Mouse (Mus musculus): ENCODE measurements around the gene Spata31d1d. TPM values are rescaled to one million over a fixed set of nuclear protein-coding genes. Genes with fewer than 3 reads are reported as not detected.
"Not testable (repeated sequence)": the region's sequence is repeated elsewhere in the genome, so short reads cannot be mapped to it uniquely, and the experiment has no call there.

Gene Spata31d1d
- total RNA-seq, 2 experiments from 2014 or later, result not detected

DNA sequence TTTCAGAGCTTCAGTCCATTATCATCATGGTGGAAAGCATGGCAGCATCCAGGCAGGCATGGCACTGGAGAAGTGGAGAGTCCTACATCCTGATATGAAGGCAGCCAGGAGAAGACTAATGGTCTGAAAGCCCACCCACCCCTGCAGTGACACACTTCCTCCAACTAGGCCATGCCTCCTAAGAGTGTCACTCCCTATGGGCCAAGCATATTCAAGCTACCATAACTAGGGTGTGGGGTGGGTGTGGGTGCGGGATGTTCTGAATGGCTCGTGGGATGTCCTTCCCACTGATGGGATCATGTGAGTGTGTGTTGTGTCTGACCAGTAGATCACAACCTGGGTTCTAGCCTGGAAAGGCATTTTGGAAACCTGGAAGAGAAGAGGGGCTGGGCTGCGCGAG is 2.4 kb upstream of the Spata31d1d start:
- DNase-seq (ENCODE audit: low spot score in 2 of 2), result no peak

GRCm38 (mm10) chr13:59728378-59729093 is 3.0 kb downstream of the Spata31d1d start:
- DNase-seq (ENCODE audit: low spot score in 2 of 2), result peak; percentile 90

DNA sequence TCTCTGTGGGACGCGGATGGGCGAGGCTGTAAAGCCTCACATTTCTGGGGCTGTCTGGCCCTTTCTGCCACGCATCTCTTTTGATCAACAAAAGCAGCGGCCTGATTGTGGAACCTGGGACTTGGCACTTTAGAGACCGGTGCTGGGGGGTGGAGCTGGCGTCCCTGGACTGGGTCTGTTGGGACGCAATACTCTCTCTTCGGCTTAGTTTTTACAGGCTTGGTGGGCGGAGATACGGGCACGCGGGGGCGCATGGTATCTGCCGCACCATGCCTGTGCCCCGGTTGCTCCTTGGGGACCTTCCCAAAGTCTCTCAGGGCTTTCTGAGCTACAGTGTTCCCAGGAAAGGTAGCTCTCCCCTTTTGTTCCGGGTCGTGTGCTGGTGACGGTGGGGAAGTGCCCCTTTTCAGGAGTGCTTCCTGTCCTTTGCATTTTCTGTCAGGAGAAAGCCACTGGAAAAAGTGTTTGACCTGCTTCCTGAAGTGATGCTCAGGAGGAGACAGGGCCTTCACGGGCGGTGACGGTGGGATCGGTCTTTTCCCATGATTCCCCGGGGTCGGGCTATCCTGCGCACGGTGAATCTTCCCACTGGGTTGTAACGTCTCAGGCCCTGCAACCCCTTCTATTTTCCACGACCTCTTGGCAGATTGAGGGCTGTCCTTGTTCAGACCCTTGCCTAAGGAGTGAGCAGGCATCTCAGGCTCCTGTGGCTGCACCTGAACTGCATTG is 5.2 kb downstream of the Spata31d1d start:
- DNase-seq (ENCODE audit: low spot score in 2 of 2), result no peak

DNA sequence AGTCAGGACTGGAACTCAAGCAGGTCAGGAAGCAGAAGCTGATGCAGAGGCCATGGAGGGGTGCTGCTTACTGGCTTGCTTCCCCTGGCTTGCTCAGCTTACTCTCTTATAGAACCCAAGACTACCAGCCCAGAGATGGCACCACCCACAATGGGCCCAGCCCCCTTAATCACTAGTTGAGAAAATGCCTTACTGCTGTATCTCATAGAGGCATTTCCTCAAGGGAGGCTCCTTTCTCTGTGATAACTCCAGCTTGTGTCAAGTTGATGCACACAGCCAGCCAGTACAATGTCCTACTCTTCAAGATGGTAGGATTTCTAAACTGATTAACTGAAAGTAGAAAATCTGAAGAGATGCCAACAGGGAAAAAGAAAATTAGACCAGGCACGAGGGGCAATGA is 9.5 kb downstream of the Spata31d1d start:
- DNase-seq (ENCODE audit: low spot score in 2 of 2), result not testable (repeated sequence)

DNA sequence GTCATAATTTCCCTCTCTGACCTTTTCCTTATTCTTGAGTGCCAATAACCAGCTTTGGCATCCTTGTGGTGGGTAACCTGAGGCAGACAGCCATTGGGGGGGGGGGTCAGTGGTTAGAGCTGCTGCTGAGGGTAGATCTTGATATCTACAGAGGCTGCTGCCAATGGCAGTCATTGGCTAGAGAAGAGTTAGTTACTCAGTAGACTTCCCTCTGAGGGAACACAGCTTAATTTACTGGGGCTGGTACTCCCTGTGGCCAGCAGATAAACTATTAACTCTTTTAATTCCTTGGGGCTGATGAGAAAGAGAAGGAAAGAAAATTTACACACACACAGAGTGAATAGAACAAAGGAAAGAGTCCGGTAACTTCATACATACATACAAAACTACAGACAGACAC is 12.1 kb downstream of the Spata31d1d start:
- DNase-seq (ENCODE audit: low spot score in 2 of 2), result no peak

GRCm38 (mm10) chr13:59718857-59719440 is 12.6 kb downstream of the Spata31d1d start:
- DNase-seq (ENCODE audit: low spot score in 2 of 2), result not testable (repeated sequence)

DNA sequence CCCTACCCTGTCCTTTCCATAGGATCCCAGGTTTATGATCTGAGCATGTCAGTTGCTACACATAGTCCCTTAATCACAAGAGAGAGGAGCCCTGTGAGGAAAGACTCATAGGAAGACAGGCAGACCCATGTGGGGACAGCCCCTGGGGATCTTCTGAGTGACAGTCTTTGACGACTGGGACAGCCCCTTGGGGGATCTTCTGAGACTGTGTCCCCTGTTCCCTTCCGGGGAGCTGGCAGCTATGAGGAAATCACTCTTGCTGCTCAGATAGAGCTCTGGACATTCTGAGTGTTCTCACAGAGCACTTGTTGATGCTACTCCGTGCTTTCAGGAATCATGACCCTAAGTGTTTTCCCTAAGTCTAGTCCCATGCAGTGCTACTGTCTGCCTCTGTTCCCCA is 17.8 kb downstream of the Spata31d1d start:
- no peak for DNase-seq (ENCODE audit: low spot score in 2 of 2)

GRCm38 (mm10) chr13:59711984-59712383 is 19.6 kb downstream of the Spata31d1d start, which contains the start of gene Spata31d1b:
Spata31d1b (plus strand) TSS chr13:59712284.
- DNase-seq (ENCODE audit: low spot score in 2 of 2), result not testable (repeated sequence)

DNA sequence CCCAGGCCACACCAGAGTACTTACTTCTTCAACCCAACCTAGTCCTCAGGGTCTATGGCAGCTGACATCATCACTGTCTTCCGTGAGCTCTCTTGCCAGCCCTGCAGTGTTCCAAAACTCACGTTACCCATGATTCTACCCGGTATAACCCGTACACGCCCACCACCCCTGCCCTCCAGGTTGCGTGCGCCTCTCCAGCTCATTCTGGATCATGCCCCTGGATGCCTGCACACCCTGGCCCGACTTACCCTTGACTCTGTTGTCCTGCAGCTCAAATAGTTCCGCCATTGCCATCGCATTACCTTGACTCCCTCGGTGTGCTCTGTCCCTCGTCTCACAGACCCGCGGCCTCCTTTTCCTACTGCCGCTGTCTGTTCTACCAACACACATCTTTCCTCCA is 21.3 kb downstream of the Spata31d1d start, which contains the start of gene Spata31d1a:
Spata31d1a (minus strand) TSS at position 101 of the 400 bp plus-strand sequence.
- no peak for DNase-seq (ENCODE audit: low spot score in 2 of 2)

DNA sequence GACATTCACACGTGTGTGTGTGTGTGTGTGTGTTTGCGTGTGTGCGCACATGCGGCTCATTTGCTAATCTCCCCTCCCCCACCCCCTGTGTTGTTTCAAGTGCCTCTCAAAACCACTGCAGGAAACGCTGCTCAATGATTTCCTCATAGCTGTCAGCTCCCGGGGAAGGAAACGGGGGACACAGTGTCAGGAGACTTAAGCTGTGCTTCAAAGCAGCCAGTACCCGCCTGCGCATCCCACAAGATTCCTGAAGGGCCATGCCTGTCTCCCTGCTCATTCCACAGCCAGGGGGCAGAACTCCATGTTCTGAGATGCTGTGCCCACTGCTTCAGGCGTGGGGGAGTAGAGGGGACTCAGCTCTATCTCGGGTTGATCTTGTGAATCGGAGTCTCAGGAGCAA is 27.0 kb downstream of the Spata31d1d start:
- DNase-seq (ENCODE audit: low spot score in 2 of 2), result peak; percentile 32 to 35

- no peak for DNase-seq (ENCODE audit: low spot score in 2 of 2)
These were observed 28.0 kb downstream of the Spata31d1d start for GRCm38 (mm10) chr13:59703514-59703913.

DNA sequence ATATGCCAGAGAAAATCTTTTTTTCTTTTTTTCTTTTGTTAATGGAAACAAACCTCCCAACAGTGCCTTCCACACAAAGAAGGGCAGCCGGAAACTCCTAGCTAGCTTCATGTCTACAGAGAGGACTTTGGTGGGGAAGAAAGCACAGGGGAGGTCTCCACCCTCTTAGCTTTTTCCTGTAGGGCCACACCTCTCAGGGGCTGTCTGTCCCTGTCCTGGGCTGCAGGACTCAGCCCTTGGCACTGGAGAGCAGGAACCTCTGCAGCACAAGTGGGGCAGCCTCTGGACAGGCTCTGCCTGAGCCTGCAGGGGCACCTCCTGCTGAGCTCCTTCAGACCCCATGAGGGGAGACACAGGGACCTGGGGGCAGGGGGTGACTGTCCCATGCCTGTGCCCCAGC is 31.4 kb downstream of the Spata31d1d start:
- not testable (repeated sequence) for DNase-seq (ENCODE audit: low spot score in 2 of 2)

- DNase-seq (ENCODE audit: low spot score in 2 of 2), result no peak
These were observed 32.4 kb downstream of the Spata31d1d start for GRCm38 (mm10) chr13:59699131-59699530.

DNA sequence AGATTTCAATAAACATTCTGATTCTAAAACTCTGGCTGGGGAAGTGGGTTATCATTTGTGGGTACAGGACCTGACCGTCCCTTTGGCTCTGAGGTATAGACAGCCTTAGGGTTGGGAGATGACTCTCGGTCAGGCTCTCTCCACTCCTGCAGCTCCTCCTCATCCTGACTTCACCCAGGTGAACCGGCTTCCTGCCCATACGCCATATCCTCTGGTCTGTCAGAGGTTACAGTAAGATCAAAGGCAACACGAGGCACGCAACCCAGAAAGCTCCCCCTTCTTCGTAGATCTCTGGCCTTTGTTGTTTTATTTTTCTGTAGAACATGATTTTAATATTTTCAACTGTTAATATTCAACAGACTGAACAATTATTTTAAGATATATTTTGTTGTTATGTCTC is 35.8 kb downstream of the Spata31d1d start:
- no peak for DNase-seq (ENCODE audit: low spot score in 2 of 2)

GRCm38 (mm10) chr13:59694008-59694407 is 37.5 kb downstream of the Spata31d1d start, which contains the start of gene 4921517D22Rik:
4921517D22Rik (minus strand) TSS chr13:59694108.
- no peak for DNase-seq (ENCODE audit: low spot score in 2 of 2)

DNA sequence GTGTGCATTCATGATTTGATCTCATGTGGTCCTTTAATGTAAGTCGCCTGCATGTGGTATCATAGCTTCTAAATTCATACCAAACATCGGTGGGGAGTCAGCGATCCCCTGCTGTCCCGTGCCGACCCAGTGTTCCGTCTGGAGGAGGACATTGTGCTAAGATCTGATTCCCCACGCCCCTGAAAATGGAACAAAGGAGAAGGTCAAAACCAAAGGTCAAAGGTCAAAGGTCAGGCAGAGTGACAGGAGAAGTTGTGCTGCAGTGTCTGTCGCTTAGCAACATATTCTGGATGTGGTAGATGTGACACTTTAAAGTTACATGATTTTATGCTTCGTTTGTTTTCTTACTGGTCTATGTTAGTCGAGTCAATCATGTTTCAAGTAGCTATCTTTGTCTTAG is 40.1 kb downstream of the Spata31d1d start:
- DNase-seq (ENCODE audit: low spot score in 2 of 2), result no peak

DNA sequence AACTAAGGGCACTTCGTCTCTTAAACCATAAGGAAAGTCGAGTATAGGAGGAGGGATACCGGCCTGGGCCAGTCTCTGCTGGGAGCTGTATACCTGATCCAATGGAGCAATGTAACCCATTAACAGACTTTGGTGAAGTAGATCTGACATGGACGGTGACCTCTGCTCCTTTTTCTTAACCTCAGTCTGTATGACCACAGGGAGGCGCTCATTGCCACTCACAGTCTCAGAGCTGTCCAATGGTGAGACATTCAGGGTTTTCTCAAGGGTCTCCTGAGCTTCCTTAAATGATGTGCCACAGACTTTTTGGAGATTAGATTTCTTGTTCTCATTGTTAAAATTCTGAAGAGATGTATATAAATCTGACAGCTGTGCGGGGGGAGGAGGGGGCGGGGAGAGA is 41.0 kb downstream of the Spata31d1d start:
- DNase-seq (ENCODE audit: low spot score in 2 of 2), result no peak

DNA sequence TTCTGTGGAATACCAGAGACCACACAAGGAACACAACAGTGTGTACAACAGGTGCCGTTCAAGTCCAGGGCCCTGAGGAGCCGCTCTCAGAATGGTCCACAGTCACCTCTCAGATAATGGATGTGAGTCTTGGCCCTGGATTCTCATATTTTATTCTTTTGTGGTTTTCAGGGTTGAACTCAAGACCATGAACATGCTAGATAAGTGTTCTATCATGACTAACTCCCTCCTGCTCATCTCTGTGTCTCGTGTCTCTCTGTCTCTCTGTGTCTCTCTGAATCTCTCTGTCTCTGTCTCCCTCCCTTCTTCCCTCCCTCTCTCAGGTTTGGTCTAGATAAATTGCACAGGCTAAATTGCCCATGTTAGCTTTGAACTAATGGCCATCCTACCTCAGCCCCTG is 41.7 kb downstream of the Spata31d1d start:
- DNase-seq (ENCODE audit: low spot score in 2 of 2), result no peak

DNA sequence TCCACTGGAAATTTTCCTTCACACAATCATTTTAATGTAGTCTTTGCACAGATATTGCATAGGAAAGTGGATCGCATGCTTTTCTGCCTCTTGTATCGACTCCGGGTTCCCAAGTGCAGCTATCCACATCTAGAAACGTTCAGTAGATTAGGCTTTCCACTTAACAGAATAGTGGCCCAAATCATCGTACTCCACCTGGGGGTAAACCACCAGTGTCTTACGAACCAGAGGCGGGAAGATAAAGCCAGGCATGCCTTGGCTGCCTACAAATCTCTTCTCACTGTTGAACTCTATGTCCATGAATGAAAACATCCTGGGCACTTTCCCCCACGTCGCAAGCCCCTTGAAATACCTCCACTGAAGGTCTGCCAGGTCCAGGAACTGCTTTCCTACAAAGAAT is 42.2 kb downstream of the Spata31d1d start:
- DNase-seq (ENCODE audit: low spot score in 2 of 2), result no peak

DNA sequence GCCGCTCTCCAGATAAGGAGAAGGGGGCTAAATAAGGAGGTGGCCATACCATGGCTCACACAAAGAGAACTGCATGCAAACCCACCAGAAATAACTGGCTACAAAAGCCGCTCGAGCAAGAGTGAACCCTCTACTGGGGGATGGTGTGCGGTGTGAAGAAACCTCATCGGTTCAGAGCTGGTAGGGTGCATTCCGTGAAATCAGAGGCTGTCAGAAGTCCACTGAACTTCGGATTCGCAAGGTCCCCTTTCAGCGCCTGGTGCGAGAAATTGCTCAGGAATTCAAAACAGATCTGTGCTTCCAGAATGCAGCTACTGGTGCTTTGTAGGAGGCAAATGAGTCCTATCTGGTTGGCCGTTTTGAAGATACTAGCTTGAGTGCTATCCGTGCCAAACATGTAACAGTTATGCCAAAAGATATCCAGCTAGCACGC is 43.2 kb downstream of the Spata31d1d start:
- DNase-seq (ENCODE audit: low spot score in 2 of 2), result peak in 1 of 2 experiments; percentile 49

- DNase-seq (ENCODE audit: low spot score in 2 of 2), result no peak
These were observed 46.3 kb downstream of the Spata31d1d start for GRCm38 (mm10) chr13:59685236-59685635.

DNA sequence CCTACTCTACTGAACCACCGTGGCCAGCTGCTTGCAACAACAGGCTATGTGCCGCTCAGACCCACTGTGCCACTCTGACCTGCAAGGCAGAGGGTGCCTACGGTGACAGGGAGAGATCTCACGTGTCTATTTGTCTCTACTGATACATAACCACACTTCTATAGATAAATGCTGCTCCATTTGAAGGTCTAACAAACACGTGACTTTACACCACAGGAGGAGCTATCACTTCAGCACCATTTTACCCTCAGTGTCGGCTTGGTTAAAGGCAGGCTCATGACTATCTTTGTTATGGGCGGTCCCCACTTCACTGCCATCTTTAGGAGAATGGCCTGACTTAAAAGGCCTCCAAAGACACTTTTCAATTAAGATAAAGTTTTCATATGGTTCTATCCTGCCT is 48.9 kb downstream of the Spata31d1d start:
- no peak for DNase-seq (ENCODE audit: low spot score in 2 of 2)

Data from layer of hippocampus, postnatal 10 days (tissue).